Mouse (Mus musculus): ENCODE data around the gene Spata33.

DNA sequence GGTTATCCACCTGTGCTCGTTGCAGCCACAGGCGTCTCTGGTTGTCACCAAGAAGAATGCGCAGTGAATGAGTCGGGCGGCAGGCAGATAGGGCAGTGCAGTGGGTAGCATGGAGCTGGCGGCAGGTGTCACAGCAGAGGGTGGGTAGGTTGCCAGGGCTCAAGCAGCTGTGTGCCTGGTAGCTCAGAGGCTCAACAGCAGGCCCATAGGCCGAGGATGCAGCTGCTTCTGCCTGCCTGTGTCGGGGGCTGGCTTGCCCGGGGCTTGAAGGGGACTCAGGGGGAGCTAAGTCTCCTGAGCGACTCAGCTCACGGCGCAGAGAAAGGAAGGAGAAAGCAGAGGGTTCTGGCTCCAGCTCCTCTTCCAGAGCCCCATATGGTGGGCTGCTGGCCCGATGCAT is 20.7 kb downstream of the Spata33 start:
- no peak for TF ChIP-seq CTCF (IDR thresholded peaks at IDR 0.05; ENCODE audit: low read depth)
- TF ChIP-seq EP300 (optimal IDR thresholded peaks at IDR 0.05): no peak
